Mouse (Mus musculus) MEL (cell line): ENCODE results near the gene Gm45808.
A peak's percentile ranks its signal among the peaks of the same experiment; 100 is the strongest.

Source experiments
- CTCF ChIP-seq, 3 experiments: IDR thresholded peaks in 2 of 3; conservative IDR thresholded peaks in 1 of 3; 2 replicates each; pipeline ENCODE4 v1.5.1; 2011 to 2012; ENCODE audit warnings: low read length in 3 of 3, low read depth in 2 of 3, mild to moderate bottlenecking in 2 of 3, improper control_type of control experiment in 1 of 3, inconsistent platforms in 1 of 3, mixed read lengths in 1 of 3, moderate library complexity in 1 of 3; ENCODE audit not compliant: control insufficient read depth in 1 of 3, insufficient read depth in 1 of 3, poor library complexity in 1 of 3, severe bottlenecking in 1 of 3
- ELF1 ChIP-seq: IDR thresholded peaks from 2 replicates; pipeline ENCODE4 v1.6.1; 2014; ENCODE audit warnings: low read depth, mild to moderate bottlenecking, inconsistent platforms, low read length, improper control_type of control experiment, moderate library complexity
- EP300 ChIP-seq, 2 experiments: IDR thresholded peaks; 2 replicates each; pipeline ENCODE4 v1.6.1; 2011; ENCODE audit warnings: improper control_type of control experiment in 2 of 2, low read length in 2 of 2, low read depth in 1 of 2, mild to moderate bottlenecking in 1 of 2
- GATA1 ChIP-seq: IDR thresholded peaks from 2 replicates; pipeline ENCODE4 v1.6.1; 2011; ENCODE audit warnings: low read depth, low read length, improper control_type of control experiment
- HCFC1 ChIP-seq: IDR thresholded peaks from 2 replicates; pipeline ENCODE4 v1.6.1; 2012; ENCODE audit warnings: low read depth, mild to moderate bottlenecking, inconsistent platforms, low read length, improper control_type of control experiment, moderate library complexity
- MAFK ChIP-seq: IDR thresholded peaks from 2 replicates; pipeline ENCODE4 v1.6.1; 2011; ENCODE audit warnings: low read depth, mild to moderate bottlenecking, low read length, improper control_type of control experiment, borderline replicate concordance
- MAX ChIP-seq: IDR thresholded peaks from 2 replicates; pipeline ENCODE4 v1.6.1; 2011; ENCODE audit warnings: low read length, improper control_type of control experiment
- POLR2AphosphoS2 ChIP-seq: IDR thresholded peaks from 2 replicates; pipeline ENCODE4 v1.6.1; 2011; ENCODE audit warnings: low read length, improper control_type of control experiment
- RAD21 ChIP-seq: IDR thresholded peaks from 2 replicates; pipeline ENCODE4 v1.6.1; 2011; ENCODE audit warnings: mild to moderate bottlenecking, low read depth, low read length, improper control_type of control experiment
- TCF12 ChIP-seq: IDR thresholded peaks from 2 replicates; pipeline ENCODE4 v1.6.1; 2014; ENCODE audit warnings: low read depth, mild to moderate bottlenecking, inconsistent platforms, low read length, improper control_type of control experiment, moderate library complexity

DNA sequence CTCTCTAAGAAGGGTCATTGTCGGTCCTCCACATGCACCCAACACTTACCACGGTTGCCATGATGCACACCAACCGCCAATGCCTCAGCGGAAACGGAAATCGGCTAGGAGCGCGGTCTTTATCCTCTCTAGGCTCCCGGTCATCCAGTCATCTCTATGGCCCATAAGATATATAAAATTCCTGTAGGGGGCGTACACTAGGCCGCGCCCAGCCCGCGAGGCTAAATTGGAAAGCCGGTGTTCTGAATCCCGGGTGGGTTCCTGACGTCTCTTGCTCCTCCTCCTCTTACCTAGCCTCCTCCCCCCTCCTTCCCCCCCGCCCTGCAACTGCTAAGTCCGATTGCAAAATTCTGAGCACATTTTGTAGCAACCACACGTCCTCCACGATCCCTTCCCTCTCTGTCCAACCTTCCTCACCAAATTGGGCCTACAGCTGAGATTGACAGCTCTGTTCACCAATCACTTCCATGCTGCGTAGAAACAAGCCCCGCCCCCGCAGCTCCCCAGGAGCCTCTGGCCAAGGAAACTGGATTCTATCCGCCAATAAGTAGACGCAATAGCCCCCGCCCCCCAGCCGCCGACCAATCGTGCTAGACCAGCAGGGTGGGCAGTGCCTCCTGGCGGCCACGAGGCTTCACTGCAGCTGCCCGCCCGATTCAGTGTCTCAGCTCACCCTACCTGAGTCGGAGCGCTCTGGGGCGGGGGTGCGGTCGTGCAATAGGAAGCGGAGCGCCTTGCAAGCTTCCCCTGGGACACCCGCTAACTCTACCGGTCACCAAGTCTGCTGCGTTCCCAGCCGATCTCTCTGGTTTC lies 52.2 kb downstream of the Gm45808 start, which contains the start of gene Gys1:
- TF ChIP-seq GATA1 = 0 out of 2 replicates have a peak, but pooled peaks have one; percentile 3
- TF ChIP-seq RAD21 = peak; percentile 4
- peak; percentile 75 to 97 (median 93) for TF ChIP-seq CTCF (IDR thresholded peaks at IDR 0.05 in 2 of 3, conservative IDR thresholded peaks at IDR 0.05 in 1 of 3; ENCODE audit: control insufficient read depth in 1 of 3, insufficient read depth in 1 of 3, low read depth in 2 of 3, low read length in 3 of 3, poor library complexity in 1 of 3, severe bottlenecking in 1 of 3)
- TF ChIP-seq EP300 (IDR thresholded peaks at IDR 0.05; ENCODE audit: low read depth in 1 of 2, low read length in 2 of 2) = peak in 1 of 2 experiments; percentile 62; a peak in 2 of 4 replicates
- peak; percentile 82 for TF ChIP-seq POLR2AphosphoS2
- TF ChIP-seq HCFC1 = peak; percentile 92
- TF ChIP-seq ELF1 = peak; percentile 42
- TF ChIP-seq MAFK = no peak
- TF ChIP-seq MAX = peak; percentile 91
- peak; percentile 62 for TF ChIP-seq TCF12
